7 mouse cellular contexts compared by ENCODE assay signal in genomic region chr7:142371398-142371767, GRCm38 (mm10). TPM values are rescaled to one million over a fixed set of nuclear protein-coding genes. Genes with fewer than 3 reads are reported as not detected.
A peak's percentile ranks its signal among the peaks of the same experiment; 100 is the strongest.
DNase-seq lines count a peak whose midpoint lies in the region; ATAC-seq and TF ChIP-seq lines count a peak whose summit lies in the region.

No protein-coding gene starts in this region.

- H3K9me3 ChIP-seq in E14TG2a.4 (ENCODE audit: low read length) (no peaks in the 10 kb centered on the region), G1E (replicated peaks) (no peaks in the 10 kb centered on the region)
- H3K9me3 ChIP-seq in forebrain, embryonic 13.5 days (replicated peaks), result no peaks in the 10 kb centered on the region
- no peaks in the 10 kb centered on the region for H3K9me3 ChIP-seq in liver, postnatal 0 days (ENCODE audit: low read length)
- H3K9me3 ChIP-seq in stomach, embryonic 15.5 days, result no peaks in the 10 kb centered on the region

- peak overlapping the region; percentile 63 for H3K4me2 ChIP-seq in forebrain, embryonic 13.5 days
- H3K4me2 ChIP-seq in liver, postnatal 0 days (ENCODE audit: low read depth, low read length), result peak overlapping the region; percentile 65
- H3K4me2 ChIP-seq in stomach, embryonic 15.5 days, result peak overlapping the region; percentile 90

- H3K4me3 ChIP-seq in E14TG2a.4 (replicated peaks; ENCODE audit: low read length) (peak overlapping the region; percentile 75), G1E (ENCODE audit: low read depth, low read length) (0 out of 2 replicates have a peak overlapping the region, but pooled peaks have one; percentile 63)
- peak overlapping the region; percentile 37 for H3K4me3 ChIP-seq in forebrain, embryonic 13.5 days
- H3K4me3 ChIP-seq in layer of hippocampus, adult 2 months, result peak overlapping the region; percentile 60
- peak overlapping the region; percentile 44 for H3K4me3 ChIP-seq in liver, postnatal 0 days (ENCODE audit: low read depth, low read length)
- peak overlapping the region; percentile 42 for H3K4me3 ChIP-seq in stomach, embryonic 15.5 days (replicated peaks)

- WGBS in forebrain, embryonic 13.5 days, result 21% methylated on average over 11 of the region's 11 CpGs
- WGBS in liver, postnatal 0 days (ENCODE audit: insufficient replicate concordance), result 33% methylated on average over 11 of the region's 11 CpGs
- 34% methylated on average over 11 of the region's 11 CpGs for WGBS in stomach, embryonic 15.5 days

- H3K27ac ChIP-seq in forebrain, embryonic 13.5 days, result no peak overlapping the region
- peak overlapping the region; percentile 91 for H3K27ac ChIP-seq in layer of hippocampus, adult 2 months
- H3K27ac ChIP-seq in liver, postnatal 0 days (ENCODE audit: low read depth), result no peak overlapping the region
- H3K27ac ChIP-seq in stomach, embryonic 15.5 days, result no peak overlapping the region

- H3K4me1 ChIP-seq in E14TG2a.4 (replicated peaks; ENCODE audit: low read depth, low read length) (peaks cover 55% of the 10 kb centered on the region), G1E (ENCODE audit: insufficient read depth, low read depth, low read length) (peaks cover 59% of the 10 kb centered on the region)
- peaks cover 13% of the 10 kb centered on the region; the same call in 1 of the 2 replicates for H3K4me1 ChIP-seq in forebrain, embryonic 13.5 days
- H3K4me1 ChIP-seq in liver, postnatal 0 days (ENCODE audit: insufficient read depth), result peaks cover 3% of the 10 kb centered on the region
- H3K4me1 ChIP-seq in stomach, embryonic 15.5 days, result peaks cover 12% of the 10 kb centered on the region; the same call in 1 of the 2 replicates

- DNase-seq in G1E (ENCODE audit: low spot score), result no peak
- peak; percentile 70 to 86 for DNase-seq in layer of hippocampus, adult 2 months (ENCODE audit: low spot score in 2 of 2)
- no peak for DNase-seq in liver, postnatal 0 days
- DNase-seq in urinary bladder, postnatal 36 days (ENCODE audit: low spot score in 2 of 2), result no peak

- TF ChIP-seq CTCF in E14TG2a.4 (conservative IDR thresholded peaks at IDR 0.05; ENCODE audit: low read length), result no peak
- TF ChIP-seq CTCF in G1E (IDR thresholded peaks at IDR 0.05; ENCODE audit: low read depth, low read length), result no peak
- TF ChIP-seq CTCF in layer of hippocampus, adult 2 months (conservative IDR thresholded peaks at IDR 0.05), result no peak
- TF ChIP-seq CTCF in liver, postnatal 0 days (IDR thresholded peaks at IDR 0.05; ENCODE audit: low read depth), result no peak

- no peak for TF ChIP-seq EP300 in liver, postnatal 0 days (IDR thresholded peaks at IDR 0.05; ENCODE audit: low read depth)

- H3K27me3 ChIP-seq in E14TG2a.4 (ENCODE audit: insufficient read depth, low read length), result peaks cover 52% of the 10 kb centered on the region
- H3K27me3 ChIP-seq in G1E (ENCODE audit: insufficient read depth, low read length), result peaks cover 55% of the 10 kb centered on the region
- peaks cover 61% of the 10 kb centered on the region for H3K27me3 ChIP-seq in forebrain, embryonic 13.5 days
- peaks cover 36% of the 10 kb centered on the region for H3K27me3 ChIP-seq in liver, postnatal 0 days (ENCODE audit: insufficient read depth, low read length)
- peaks cover 33% of the 10 kb centered on the region for H3K27me3 ChIP-seq in stomach, embryonic 15.5 days (replicated peaks)

- no peak overlapping the region for H3K9ac ChIP-seq in forebrain, embryonic 13.5 days
- no peak overlapping the region for H3K9ac ChIP-seq in liver, postnatal 0 days (replicated peaks)
- no peak overlapping the region for H3K9ac ChIP-seq in stomach, embryonic 15.5 days

- no peak for ATAC-seq in G1E (ENCODE audit: extremely low read depth, insufficient number of reproducible peaks, low FRiP score, poor library complexity, severe bottlenecking)
- peak; percentile 13; the same call in 1 of the 2 replicates for ATAC-seq in forebrain, embryonic 13.5 days
- ATAC-seq in liver, postnatal 0 days, result no peak
- ATAC-seq in stomach, embryonic 15.5 days (ENCODE audit: insufficient read depth, low FRiP score, low read depth), result no peak

- peaks cover 24% of the 10 kb centered on the region for H3K36me3 ChIP-seq in E14TG2a.4 (ENCODE audit: insufficient read depth, low read length)
- peaks cover 26% of the 10 kb centered on the region for H3K36me3 ChIP-seq in G1E (replicated peaks)
- H3K36me3 ChIP-seq in forebrain, embryonic 13.5 days (ENCODE audit: poor library complexity, severe bottlenecking), result peaks cover 8% of the 10 kb centered on the region
- peaks cover 14% of the 10 kb centered on the region for H3K36me3 ChIP-seq in liver, postnatal 0 days (replicated peaks; ENCODE audit: insufficient read depth, low read length)
- H3K36me3 ChIP-seq in stomach, embryonic 15.5 days, result peaks cover 7% of the 10 kb centered on the region; the same call in 1 of the 2 replicates

RNA-seq across cellular contexts. Expression of gene Ifitm10, which starts 2.2 kb away (rescaled TPM):
- not detected in 2 replicates for total RNA-seq in G1E (2014; fragmentation: Nextera tagmentation)
- total RNA-seq in G1E (2017), result 0.81 and 0.93 TPM in 2 replicates
- 0.33 and 0.52 TPM in 2 replicates for polyA plus RNA-seq in G1E (2012)
- 0.96 and 1.1 TPM in 2 replicates for polyA plus RNA-seq in forebrain, embryonic 13.5 days (2015; fragmentation: Nextera tagmentation; extraction: Ambion mirVana)
- total RNA-seq in layer of hippocampus, adult 2 months (2021), result 10 to 100 TPM; 35.3 to 38.6 TPM
- 2.1 and 2.2 TPM in 2 replicates for polyA plus RNA-seq in liver, postnatal 0 days (2015; fragmentation: Nextera tagmentation; extraction: Ambion mirVana)
- 1.7 and 2.8 TPM in 2 replicates for polyA plus RNA-seq in stomach, embryonic 15.5 days (2015; fragmentation: Nextera tagmentation; extraction: Ambion mirVana)

RNA-seq across cellular contexts. Expression of gene Gm49369, which starts 11.1 kb away (rescaled TPM):
- total RNA-seq in G1E (2014; fragmentation: Nextera tagmentation) (not detected in 2 replicates), G1E (2017) (246 and 291 TPM in 2 replicates)
- 28.2 and 43.6 TPM in 2 replicates for polyA plus RNA-seq in G1E (2012)
- polyA plus RNA-seq in forebrain, embryonic 13.5 days (2015; fragmentation: Nextera tagmentation; extraction: Ambion mirVana), result 1.5 TPM in 1 of 2 replicates, not detected in the other
- total RNA-seq in layer of hippocampus, adult 2 months (2021), result 1 to 10 TPM in 1 of 2 experiments, not detected in 1; 4.4 TPM
- polyA plus RNA-seq in liver, postnatal 0 days (2015; fragmentation: Nextera tagmentation; extraction: Ambion mirVana), result not detected in 2 replicates
- 0.58 TPM in 1 of 2 replicates, not detected in the other for polyA plus RNA-seq in stomach, embryonic 15.5 days (2015; fragmentation: Nextera tagmentation; extraction: Ambion mirVana)

RNA-seq across cellular contexts. Expression of gene Ctsd, which starts 16.5 kb away (rescaled TPM):
- total RNA-seq in G1E (2014; fragmentation: Nextera tagmentation) (102 and 133 TPM in 2 replicates), G1E (2017) (1,036 and 1,228 TPM in 2 replicates)
- 43.0 and 64.7 TPM in 2 replicates for polyA plus RNA-seq in G1E (2012)
- 145 and 166 TPM in 2 replicates for polyA plus RNA-seq in forebrain, embryonic 13.5 days (2015; fragmentation: Nextera tagmentation; extraction: Ambion mirVana)
- 100 to 1,000 TPM; 291 to 297 TPM for total RNA-seq in layer of hippocampus, adult 2 months (2021)
- polyA plus RNA-seq in liver, postnatal 0 days (2015; fragmentation: Nextera tagmentation; extraction: Ambion mirVana), result 311 and 324 TPM in 2 replicates
- polyA plus RNA-seq in stomach, embryonic 15.5 days (2015; fragmentation: Nextera tagmentation; extraction: Ambion mirVana), result 308 and 323 TPM in 2 replicates

Comparison
In these comparisons a context has a peak if more than half of its experiments do, and no peak if none do; other contexts are left out.
1. DNase-seq: peak in layer of hippocampus, adult 2 months (2 of 2); none in G1E (single experiment), liver, postnatal 0 days (single experiment) and urinary bladder, postnatal 36 days (0 of 2).
2. RNA of gene Gm49369, which starts 11.1 kb away (polyA plus RNA-seq): 28.2 to 43.6 TPM in G1E; 0.58 TPM in stomach, embryonic 15.5 days, 1.5 TPM in forebrain, embryonic 13.5 days and not detected in liver, postnatal 0 days; every median in the first group is over 10 times any median in the second.
3. Peak in every context shown above with its lines, with median percentiles within 50 percentile points of each other: H3K4me3 ChIP-seq and H3K4me2 ChIP-seq.